Mouse (Mus musculus): ENCODE data around the gene Zfp575. TPM values are rescaled to one million over a fixed set of nuclear protein-coding genes. Genes with fewer than 3 reads are reported as not detected.

Zfp575 gene
- polyA plus RNA-seq, 1 experiment, result not detected

DNA sequence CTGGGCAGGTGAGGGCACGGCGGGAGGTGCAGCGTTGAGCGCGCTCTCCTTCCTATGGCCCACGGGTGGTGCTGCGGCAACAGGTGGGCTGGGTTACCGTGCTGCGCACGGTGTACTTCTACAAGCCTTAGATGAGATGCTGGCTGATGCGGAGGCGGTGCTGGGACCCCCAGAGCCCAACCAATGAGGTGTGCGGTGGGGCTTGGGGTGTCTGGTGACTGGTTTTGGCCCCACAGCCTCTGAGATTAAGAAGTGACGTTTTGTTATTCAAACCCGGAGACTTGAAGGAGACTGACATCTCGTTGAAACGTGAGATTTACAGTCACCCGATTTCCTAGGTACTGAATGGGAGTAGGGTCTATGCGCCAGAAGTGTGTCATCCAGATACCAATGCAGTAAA, 53.1 kb downstream of the Zfp575 start:
- Histone ChIP-seq H3K27ac (ENCODE audit: control insufficient read depth, insufficient read depth, low read depth, low read length, poor library complexity) (no peak overlapping the region), H3K4me1 (ENCODE audit: control insufficient read depth, insufficient read depth, low read length) (peaks cover 1% of the 10 kb centered on the region; the same call in 1 of the 2 replicates), H3K4me3 (replicated peaks; ENCODE audit: control insufficient read depth, low read depth, low read length) (no peak overlapping the region)
- WGBS, result 93% methylated on average over 19 of the region's 19 CpGs
- no peak for TF ChIP-seq CTCF (IDR thresholded peaks at IDR 0.05; ENCODE audit: control insufficient read depth, insufficient read depth, low read length)
- no peak for TF ChIP-seq POLR2A (IDR thresholded peaks at IDR 0.05; ENCODE audit: borderline replicate concordance, control insufficient read depth, low read depth, low read length)

Other genes with a start within 250 kb of the Zfp575 start
- not detected in 2 replicates for gene Lypd5, start 238.4 kb downstream of the Zfp575 start, polyA plus RNA-seq (2011; ENCODE audit: insufficient read depth, insufficient read length, low replicate concordance, missing spikeins)
- gene Kcnn4, start 217.4 kb downstream of the Zfp575 start, polyA plus RNA-seq (2011; ENCODE audit: insufficient read depth, insufficient read length, low replicate concordance, missing spikeins), result 118 and 180 TPM in 2 replicates
- 32.3 and 59.7 TPM in 2 replicates for gene Smg9, start 188.0 kb downstream of the Zfp575 start, polyA plus RNA-seq (2011; ENCODE audit: insufficient read depth, insufficient read length, low replicate concordance, missing spikeins)
- not detected in 2 replicates for gene Irgc1, start 135.3 kb downstream of the Zfp575 start, polyA plus RNA-seq (2011; ENCODE audit: insufficient read depth, insufficient read length, low replicate concordance, missing spikeins)
- 31.6 and 85.4 TPM in 2 replicates for gene Plaur, start 125.2 kb downstream of the Zfp575 start, polyA plus RNA-seq (2011; ENCODE audit: insufficient read depth, insufficient read length, low replicate concordance, missing spikeins)
- 1.4 TPM in 1 of 2 replicates, not detected in the other for gene Cadm4, start 105.6 kb downstream of the Zfp575 start, polyA plus RNA-seq (2011; ENCODE audit: insufficient read depth, insufficient read length, low replicate concordance, missing spikeins)
- gene Zfp428, start 80.6 kb downstream of the Zfp575 start, polyA plus RNA-seq (2011; ENCODE audit: insufficient read depth, insufficient read length, low replicate concordance, missing spikeins), result 2.5 and 3.1 TPM in 2 replicates
- not detected in 2 replicates for gene AC161166.1, start 75.2 kb downstream of the Zfp575 start, polyA plus RNA-seq (2011; ENCODE audit: insufficient read depth, insufficient read length, low replicate concordance, missing spikeins)
- gene Irgq, start 57.0 kb downstream of the Zfp575 start, polyA plus RNA-seq (2011; ENCODE audit: insufficient read depth, insufficient read length, low replicate concordance, missing spikeins), result 2.9 and 3.4 TPM in 2 replicates
- not detected in 2 replicates for gene Pinlyp, start 41.5 kb downstream of the Zfp575 start, polyA plus RNA-seq (2011; ENCODE audit: insufficient read depth, insufficient read length, low replicate concordance, missing spikeins)
- gene Xrcc1, start 41.4 kb downstream of the Zfp575 start, polyA plus RNA-seq (2011; ENCODE audit: insufficient read depth, insufficient read length, low replicate concordance, missing spikeins), result 67.2 and 129 TPM in 2 replicates
- 15.8 and 25.9 TPM in 2 replicates for gene Ethe1, start 98 bp downstream of the Zfp575 start, polyA plus RNA-seq (2011; ENCODE audit: insufficient read depth, insufficient read length, low replicate concordance, missing spikeins)
- gene Phldb3, start 23.1 kb upstream of the Zfp575 start, polyA plus RNA-seq (2011; ENCODE audit: insufficient read depth, insufficient read length, low replicate concordance, missing spikeins), result 7.2 and 8.2 TPM in 2 replicates
- gene Lypd3, start 48.9 kb upstream of the Zfp575 start, polyA plus RNA-seq (2011; ENCODE audit: insufficient read depth, insufficient read length, low replicate concordance, missing spikeins), result not detected in 2 replicates
- not detected in 2 replicates for gene Tex101, start 89.0 kb upstream of the Zfp575 start, polyA plus RNA-seq (2011; ENCODE audit: insufficient read depth, insufficient read length, low replicate concordance, missing spikeins)
- gene BC049730, start 121.6 kb upstream of the Zfp575 start, polyA plus RNA-seq (2011; ENCODE audit: insufficient read depth, insufficient read length, low replicate concordance, missing spikeins), result not detected in 2 replicates
- 35.1 and 41.6 TPM in 2 replicates for gene Gm4763, start 139.3 kb upstream of the Zfp575 start, polyA plus RNA-seq (2011; ENCODE audit: insufficient read depth, insufficient read length, low replicate concordance, missing spikeins)
- gene Cd177, start 172.7 kb upstream of the Zfp575 start, polyA plus RNA-seq (2011; ENCODE audit: insufficient read depth, insufficient read length, low replicate concordance, missing spikeins), result 44.1 and 111 TPM in 2 replicates
- 14.8 TPM in 1 of 2 replicates, not detected in the other for gene Ceacam10, start 189.6 kb upstream of the Zfp575 start, polyA plus RNA-seq (2011; ENCODE audit: insufficient read depth, insufficient read length, low replicate concordance, missing spikeins)